Mouse (Mus musculus) brown adipose tissue, adult 24 weeks (tissue): ENCODE results near the gene Gm9918. TPM values are rescaled to one million over a fixed set of nuclear protein-coding genes. Genes with fewer than 3 reads are reported as not detected.
A peak's percentile ranks its signal among the peaks of the same experiment; 100 is the strongest.

Experiments used
- H3K27ac ChIP-seq: fragments of 200-500 bp; replicated peaks from 2 replicates; pipeline ENCODE4 v1.5.1; 2012; ENCODE audit warnings: low read depth, mild to moderate bottlenecking, low read length
- H3K4me1 ChIP-seq: fragments of 200-500 bp; 2 replicates; pipeline ENCODE4 v1.6.1; 2012; ENCODE audit warnings: low read length, mixed read lengths; ENCODE audit not compliant: control insufficient read depth, insufficient read depth, insufficient read length
- H3K4me3 ChIP-seq: fragments of 200-500 bp; 2 replicates; pipeline ENCODE4 v1.5.1; 2012; ENCODE audit warnings: low read depth, mild to moderate bottlenecking, low read length, moderate library complexity; ENCODE audit not compliant: insufficient read depth
- polyA plus RNA-seq: library from polyadenylated mRNA; stranded (reverse); fragments of >200 nt; gene quantifications from 2 replicates; pipeline ENCODE4 v1.2.4, GENCODE M21; 2012; ENCODE audit not compliant: missing spikeins, insufficient read depth, insufficient read length

The Gm9918 gene
- polyA plus RNA-seq, 1 experiment = not detected

- H3K27ac ChIP-seq = peak overlapping the region; percentile 89
- peak overlapping the region; percentile 100 for H3K4me3 ChIP-seq
- H3K4me1 ChIP-seq = peaks cover 7% of the 10 kb centered on the region
These were observed 9.6 kb downstream of the Gm9918 start for GRCm38 (mm10) chr15:102279783-102280520.

- Histone ChIP-seq H3K4me1 (peaks cover 7% of the 10 kb centered on the region), H3K4me3 (peak overlapping the region; percentile 100), H3K27ac (no peak overlapping the region)
These were observed 10.3 kb downstream of the Gm9918 start for GRCm38 (mm10) chr15:102280623-102281022.

GRCm38 (mm10) chr15:102282463-102283292 is 12.3 kb downstream of the Gm9918 start:
- H3K27ac ChIP-seq = no peak overlapping the region

GRCm38 (mm10) chr15:102283648-102284047 is 13.3 kb downstream of the Gm9918 start:
- peaks cover 7% of the 10 kb centered on the region for H3K4me1 ChIP-seq
- H3K27ac ChIP-seq = no peak overlapping the region
- H3K4me3 ChIP-seq = no peak overlapping the region

More at GRCm38 (mm10) chr15:102282463-102283292, 12.3 kb downstream of the Gm9918 start:
- Histone ChIP-seq H3K4me1 (peaks cover 7% of the 10 kb centered on the region), H3K4me3 (no peak overlapping the region)

GRCm38 (mm10) chr15:102287395-102287794 is 17.0 kb downstream of the Gm9918 start:
- H3K4me1 ChIP-seq = no peaks in the 10 kb centered on the region
- no peak overlapping the region for H3K4me3 ChIP-seq
- no peak overlapping the region for H3K27ac ChIP-seq

- Histone ChIP-seq H3K27ac (no peak within 1 kb of the TSS), H3K4me1 (no peaks in the 10 kb centered on the region), H3K4me3 (peak within 1 kb of the TSS; percentile 66)
These were observed 25.4 kb downstream of the Gm9918 start, which contains the start of gene Espl1 for GRCm38 (mm10) chr15:102295633-102296367. Gene Espl1, plus strand, starts transcription at chr15:102296266.

GRCm38 (mm10) chr15:102296368-102297006 is 26.1 kb downstream of the Gm9918 start:
- Histone ChIP-seq H3K4me3 (peak overlapping the region; percentile 66), H3K4me1 (no peaks in the 10 kb centered on the region), H3K27ac (no peak overlapping the region)

GRCm38 (mm10) chr15:102302542-102302941 is 32.2 kb downstream of the Gm9918 start:
- no peaks in the 10 kb centered on the region for H3K4me1 ChIP-seq
- H3K4me3 ChIP-seq = no peak overlapping the region
- no peak overlapping the region for H3K27ac ChIP-seq

- Histone ChIP-seq H3K4me1 (no peaks in the 10 kb centered on the region), H3K27ac (no peak overlapping the region), H3K4me3 (no peak overlapping the region)
These were observed 38.4 kb downstream of the Gm9918 start for GRCm38 (mm10) chr15:102308717-102309116.

- Histone ChIP-seq H3K27ac (peak overlapping the region; percentile 23), H3K4me3 (no peak overlapping the region), H3K4me1 (no peaks in the 10 kb centered on the region)
These were observed 39.9 kb downstream of the Gm9918 start for GRCm38 (mm10) chr15:102310074-102310845.

GRCm38 (mm10) chr15:102311489-102311888 is 41.1 kb downstream of the Gm9918 start:
- Histone ChIP-seq H3K4me1 (no peaks in the 10 kb centered on the region), H3K4me3 (no peak overlapping the region), H3K27ac (no peak overlapping the region)

- peak overlapping the region; percentile 3; the same call in 1 of the 2 replicates for H3K27ac ChIP-seq
- no peaks in the 10 kb centered on the region for H3K4me1 ChIP-seq
- no peak overlapping the region for H3K4me3 ChIP-seq
These were observed 44.9 kb downstream of the Gm9918 start for GRCm38 (mm10) chr15:102315292-102315691.

GRCm38 (mm10) chr15:102316263-102316662 is 45.9 kb downstream of the Gm9918 start:
- Histone ChIP-seq H3K4me1 (no peaks in the 10 kb centered on the region), H3K27ac (no peak overlapping the region), H3K4me3 (no peak overlapping the region)
